Mouse (Mus musculus) brain, adult 10 weeks (tissue): ENCODE results near the gene Gm49398. TPM values are rescaled to one million over a fixed set of nuclear protein-coding genes. Genes with fewer than 3 reads are reported as not detected.

Experiments used
- polyA plus RNA-seq: library from polyadenylated mRNA; stranded (reverse); fragments of 350-450 nt; fragmentation: Illumina TruSeq; extraction: RNeasy Lipid Tissue Mini Kit (QIAGEN cat#74804); gene quantifications from one replicate; pipeline ENCODE4 v1.2.3, GENCODE M21; 2015; ENCODE audit warnings: low read depth, low replicate concordance

Gene Gm49398
- polyA plus RNA-seq, result not detected

DNA sequence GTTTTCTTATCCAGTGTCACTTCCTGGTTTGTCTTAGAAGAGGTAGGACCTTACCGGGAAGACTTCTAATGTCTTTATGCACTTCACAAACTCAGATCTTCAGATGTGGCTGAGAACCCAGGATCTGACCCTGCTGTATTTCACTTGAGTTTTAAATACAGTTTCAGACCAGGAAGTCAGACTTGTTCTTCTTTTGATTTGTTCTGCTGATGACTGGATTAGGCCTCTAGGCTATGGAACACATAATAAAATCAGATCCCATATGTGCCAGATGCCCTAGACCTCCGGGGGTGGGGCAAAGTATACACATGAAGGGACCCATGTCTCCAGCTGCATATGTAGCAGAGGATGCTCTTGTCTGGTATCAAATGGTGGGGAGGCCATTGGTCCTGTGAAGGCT is at the start of gene Gm49398:
TSS of gene Gm49398 (minus strand) at position 101 of the 400 bp plus-strand sequence.

DNA sequence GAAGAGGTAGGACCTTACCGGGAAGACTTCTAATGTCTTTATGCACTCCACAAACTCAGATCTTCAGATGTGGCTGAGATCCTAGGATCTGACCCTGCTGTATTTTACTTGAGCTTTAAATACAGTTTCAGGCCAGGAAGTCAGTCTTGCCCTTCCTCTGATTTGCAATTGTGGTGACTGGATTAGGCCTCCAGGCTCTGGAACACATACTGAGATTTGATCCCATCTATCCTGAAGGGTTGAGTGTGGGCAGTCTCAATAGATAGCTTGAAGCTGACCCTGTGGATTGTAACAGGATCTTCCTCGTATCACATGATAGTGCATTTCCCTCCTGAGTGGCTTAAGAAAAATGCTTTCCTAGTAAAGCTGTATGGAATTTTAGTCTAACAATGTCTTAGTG is 33.4 kb downstream of the Gm49398 start, which contains the start of gene Cts8:
TSS of gene Cts8 (minus strand) at position 101 of the 400 bp plus-strand sequence.

DNA sequence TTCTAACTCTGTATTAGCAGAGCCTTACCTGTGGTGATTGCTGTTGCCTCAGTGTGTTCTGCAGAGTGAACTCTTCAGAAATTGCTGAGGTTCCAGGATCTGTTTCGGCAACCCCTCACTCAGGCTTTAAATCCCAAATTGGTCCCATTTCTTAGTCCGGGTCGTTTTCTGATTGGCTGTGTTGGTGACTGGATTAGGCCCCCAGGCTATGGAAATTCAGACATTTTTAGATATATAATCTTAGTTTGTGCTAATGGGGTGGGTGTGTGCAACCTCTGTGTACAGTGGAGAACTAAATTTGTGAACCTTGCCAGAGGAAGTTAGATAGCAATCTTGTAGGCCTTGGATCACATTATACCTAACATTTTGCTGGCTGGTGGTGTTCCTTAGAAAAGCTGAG is 85.3 kb downstream of the Gm49398 start, which contains the start of gene Cts6:
TSS of gene Cts6 (minus strand) at position 101 of the 400 bp plus-strand sequence.

Other genes with a start within 250 kb of the Gm49398 start
- gene Ctsq, start 248.2 kb downstream of the Gm49398 start, polyA plus RNA-seq, result not detected
- not detected for gene Ctsr, start 124.6 kb downstream of the Gm49398 start, polyA plus RNA-seq
- not detected for gene Cts6, start 85.4 kb downstream of the Gm49398 start, polyA plus RNA-seq
- gene Cts8, start 33.5 kb downstream of the Gm49398 start, polyA plus RNA-seq, result not detected
- not detected for gene Cts7, start 69.4 kb upstream of the Gm49398 start, polyA plus RNA-seq